Mouse (Mus musculus) forebrain, embryonic 14.5 days (tissue): ENCODE measurements at regions not wholly inside any gene's neighbourhood (a gene's known extent, or its start where the extent isn't known, plus 50 kb on each side); places are given as distances from the start of the nearest gene placed in this dataset.

Source experiments
- ATAC-seq: fragments of 200-750 bp; cut with Nextera tagmentation; 2 replicates; pipeline ENCODE4 v1.8.0; 2017; ENCODE audit warnings: mild to moderate bottlenecking, moderate library complexity
- DNase-seq: peaks from one replicate; pipeline ENCODE4 v3.0.0-alpha.2; 2015; ENCODE audit warnings: low spot score
- H3K27ac ChIP-seq: fragments of 300-500 bp; sonication (generic); 2 replicates; pipeline ENCODE4 v1.5.1; 2014; ENCODE audit warnings: low read depth, mild to moderate bottlenecking, control low read depth, low read length, moderate library complexity
- H3K27me3 ChIP-seq: fragments of 300-500 bp; sonication (generic); replicated peaks from 2 replicates; pipeline ENCODE4 v1.6.1; 2014; ENCODE audit warnings: low read length, control low read depth, mixed read lengths; ENCODE audit not compliant: control insufficient read depth, insufficient read depth
- H3K36me3 ChIP-seq: fragments of 300-500 bp; sonication (generic); 2 replicates; pipeline ENCODE4 v1.6.1; 2014; ENCODE audit warnings: low read length, control low read depth; ENCODE audit not compliant: control insufficient read depth, insufficient read depth
- H3K4me1 ChIP-seq: fragments of 300-500 bp; sonication (generic); 2 replicates; pipeline ENCODE4 v1.6.1; 2014; ENCODE audit warnings: antibody characterized with exemption, low read length, control low read depth; ENCODE audit not compliant: control insufficient read depth, insufficient read depth
- H3K4me2 ChIP-seq: fragments of 300-500 bp; sonication (generic); 2 replicates; pipeline ENCODE4 v1.6.1; 2014; ENCODE audit warnings: mild to moderate bottlenecking, control low read depth, low read length
- H3K4me3 ChIP-seq: fragments of 300-500 bp; sonication (generic); 2 replicates; pipeline ENCODE4 v1.5.1; 2014; ENCODE audit warnings: low read depth, low read length, control low read depth
- H3K9ac ChIP-seq: fragments of 300-500 bp; sonication (generic); 2 replicates; pipeline ENCODE4 v1.6.1; 2014; ENCODE audit warnings: mild to moderate bottlenecking, low read length, control low read depth, moderate library complexity
- H3K9me3 ChIP-seq: fragments of 300-500 bp; sonication (generic); replicated peaks from 2 replicates; pipeline ENCODE4 v1.6.1; 2016; ENCODE audit warnings: low read length, control low read depth, mixed read lengths; ENCODE audit not compliant: control insufficient read depth
- WGBS: fragments of 180-500 bp; shearing (Covaris S2); extraction: QIAGEN DNeasy Blood & Tissue Kit; methylation state at CpG from one replicate; pipeline ENCODE4 v1.1.7; 2014; 5-methylcytosine and 5-hydroxymethylcytosine counted together

DNA sequence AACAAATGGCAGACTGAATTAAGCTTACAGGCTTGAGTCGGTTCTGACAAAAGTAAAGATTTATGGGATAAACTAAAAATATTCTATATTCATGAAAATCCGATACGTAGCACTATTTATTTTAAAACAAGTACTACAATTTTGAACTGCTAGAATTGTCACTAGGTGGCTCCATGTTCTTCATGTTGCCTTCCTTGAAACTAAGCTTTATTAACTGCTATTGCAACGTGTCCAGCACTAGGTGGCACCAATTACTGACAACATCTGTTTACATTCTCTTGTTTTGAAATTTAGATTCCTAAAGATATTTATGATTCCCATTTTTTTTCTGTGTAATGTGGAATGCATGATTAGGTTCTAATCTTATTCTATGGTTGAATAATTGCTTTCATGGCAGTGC lies 60.1 kb downstream of the Fam47c start:
- no peaks in the 10 kb centered on the region for H3K36me3 ChIP-seq
- H3K4me2 ChIP-seq = no peak overlapping the region
- no peaks in the 10 kb centered on the region for H3K4me1 ChIP-seq
- no peak overlapping the region for H3K4me3 ChIP-seq
- DNase-seq = peak; percentile 40
- 69% methylated on average over 4 of the region's 4 CpGs for WGBS
- H3K27ac ChIP-seq = no peak overlapping the region
- no peak for ATAC-seq
- H3K9me3 ChIP-seq = no peaks in the 10 kb centered on the region
- H3K27me3 ChIP-seq = no peaks in the 10 kb centered on the region
- H3K9ac ChIP-seq = no peak overlapping the region
